Mouse (Mus musculus): ENCODE results near the gene Gm48552. TPM values are rescaled to one million over a fixed set of nuclear protein-coding genes. Genes with fewer than 3 reads are reported as not detected.

Gene Gm48552
- polyA plus RNA-seq, 1 experiment from 2014 or later: 0.82 TPM

DNA sequence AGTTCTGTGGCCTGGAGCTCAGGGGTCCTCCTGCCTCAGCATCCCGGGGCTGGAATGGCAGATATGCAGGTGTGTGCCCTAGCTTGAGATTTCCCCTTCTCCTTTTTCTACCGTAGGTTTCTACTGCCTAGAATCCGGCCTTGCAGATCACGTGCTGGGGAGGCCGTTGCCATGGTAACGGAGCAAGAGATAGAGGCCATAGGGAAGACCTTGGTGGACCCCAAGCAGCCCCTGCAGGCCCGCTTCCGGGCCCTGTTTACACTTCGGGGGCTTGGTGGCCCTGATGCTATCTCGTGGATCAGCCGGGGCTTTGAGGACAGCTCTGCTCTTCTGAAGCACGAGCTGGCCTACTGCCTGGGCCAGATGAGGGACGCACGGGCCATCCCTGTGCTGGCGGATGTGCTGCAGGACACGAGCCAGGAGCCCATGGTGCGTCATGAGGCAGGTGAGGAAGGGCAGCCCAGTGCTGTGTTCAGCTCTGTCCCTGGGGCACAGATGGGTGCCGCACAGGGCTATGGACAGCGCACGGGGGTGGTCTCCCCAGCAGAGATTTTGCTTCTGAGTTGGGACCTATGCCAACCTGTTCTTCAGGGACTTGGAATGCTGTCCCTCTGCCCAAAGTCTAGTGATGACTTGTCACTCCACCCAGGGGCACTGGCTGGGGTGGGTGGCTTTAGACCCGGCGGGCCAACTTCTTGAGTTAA lies 3.0 kb upstream of the Gm48552 start:
- Histone ChIP-seq H3K4me3 (replicated peaks; ENCODE audit: low read depth, low read length) (no peak overlapping the region), H3K9ac (ENCODE audit: low read depth, low read length) (peak overlapping the region; percentile 74; the same call in 1 of the 2 replicates), H3K4me2 (ENCODE audit: low read length) (peak overlapping the region; percentile 85), H3K4me1 (replicated peaks; ENCODE audit: insufficient read depth, low read length) (peaks cover 19% of the 10 kb centered on the region; the same call in 1 of the 2 replicates), H3K36me3 (ENCODE audit: insufficient read depth, low read length) (peaks cover 20% of the 10 kb centered on the region; the same call in 1 of the 2 replicates), H3K27ac (peak overlapping the region; percentile 90; the same call in 1 of the 2 replicates), H3K9me3 (replicated peaks; ENCODE audit: low read length) (no peaks in the 10 kb centered on the region), H3K27me3 (ENCODE audit: insufficient read depth, low read length) (no peaks in the 10 kb centered on the region)
- no peak for TF ChIP-seq CTCF (IDR thresholded peaks at IDR 0.05; ENCODE audit: low read depth)
- no peak for ATAC-seq (replicated peaks; ENCODE audit: low FRiP score, low read depth)
- WGBS: 76% methylated on average over 22 of the region's 22 CpGs
- no peak for DNase-seq (ENCODE audit: low spot score)

DNA sequence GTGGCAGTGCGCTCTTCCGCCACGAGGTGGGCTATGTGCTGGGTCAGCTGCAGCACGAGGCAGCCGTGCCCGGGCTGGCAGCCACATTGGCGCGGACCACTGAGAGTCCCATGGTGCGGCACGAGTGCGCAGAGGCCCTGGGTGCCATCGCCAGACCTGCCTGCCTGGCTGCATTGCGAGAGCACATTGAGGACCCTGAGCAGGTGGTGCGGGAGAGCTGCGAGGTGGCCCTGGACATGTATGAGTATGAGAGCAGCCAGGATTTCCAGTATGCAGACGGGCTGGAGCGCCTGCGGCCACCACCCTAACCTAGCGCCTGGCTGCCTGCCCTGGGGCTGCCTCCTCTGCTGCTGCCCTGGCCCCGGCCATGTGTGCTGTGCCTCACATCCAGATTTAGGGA lies 1.1 kb upstream of the Gm48552 start:
- Histone ChIP-seq H3K27ac (no peak overlapping the region), H3K27me3 (ENCODE audit: insufficient read depth, low read length) (no peaks in the 10 kb centered on the region), H3K9me3 (replicated peaks; ENCODE audit: low read length) (no peaks in the 10 kb centered on the region), H3K4me3 (replicated peaks; ENCODE audit: low read depth, low read length) (no peak overlapping the region), H3K9ac (ENCODE audit: low read depth, low read length) (no peak overlapping the region), H3K4me1 (replicated peaks; ENCODE audit: insufficient read depth, low read length) (peaks cover 19% of the 10 kb centered on the region; the same call in 1 of the 2 replicates), H3K36me3 (ENCODE audit: insufficient read depth, low read length) (peaks cover 20% of the 10 kb centered on the region; the same call in 1 of the 2 replicates), H3K4me2 (ENCODE audit: low read length) (no peak overlapping the region)
- TF ChIP-seq CTCF (IDR thresholded peaks at IDR 0.05; ENCODE audit: low read depth): no peak
- DNase-seq (ENCODE audit: low spot score): no peak
- no peak for ATAC-seq (replicated peaks; ENCODE audit: low FRiP score, low read depth)
- 96% methylated on average over 20 of the region's 20 CpGs for WGBS

DNA sequence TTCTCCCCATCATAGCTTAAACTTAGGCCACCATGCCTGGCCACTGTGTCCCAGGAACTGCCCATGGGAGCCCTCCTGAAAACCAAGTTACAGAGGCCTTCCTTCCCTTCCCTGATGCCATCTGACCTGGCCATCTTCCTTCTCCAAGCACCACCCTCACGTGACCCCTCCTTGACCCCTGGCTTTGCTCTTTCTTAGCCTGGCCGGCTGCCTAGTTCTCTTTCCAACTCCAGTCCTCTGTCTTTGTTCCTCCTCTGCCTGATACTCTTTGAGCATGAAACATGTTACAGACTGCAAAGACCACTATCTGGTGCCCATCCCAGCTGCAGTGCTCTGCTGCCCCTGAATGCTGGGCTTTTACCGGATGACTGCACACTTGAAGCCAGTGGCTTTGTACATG lies 568 bp downstream of the Gm48552 start:
- Histone ChIP-seq H3K4me3 (replicated peaks; ENCODE audit: low read depth, low read length) (no peak overlapping the region), H3K4me1 (replicated peaks; ENCODE audit: insufficient read depth, low read length) (peaks cover 28% of the 10 kb centered on the region), H3K9ac (ENCODE audit: low read depth, low read length) (0 out of 2 replicates have a peak overlapping the region, but pooled peaks have one; percentile 18), H3K27ac (0 out of 2 replicates have a peak overlapping the region, but pooled peaks have one; percentile 6), H3K9me3 (replicated peaks; ENCODE audit: low read length) (no peaks in the 10 kb centered on the region), H3K27me3 (ENCODE audit: insufficient read depth, low read length) (no peaks in the 10 kb centered on the region), H3K4me2 (ENCODE audit: low read length) (no peak overlapping the region), H3K36me3 (ENCODE audit: insufficient read depth, low read length) (peaks cover 20% of the 10 kb centered on the region; the same call in 1 of the 2 replicates)
- no peak for TF ChIP-seq CTCF (IDR thresholded peaks at IDR 0.05; ENCODE audit: low read depth)
- 43% methylated on average over 3 of the region's 3 CpGs for WGBS
- no peak for ATAC-seq (replicated peaks; ENCODE audit: low FRiP score, low read depth)
- DNase-seq (ENCODE audit: low spot score): no peak

DNA sequence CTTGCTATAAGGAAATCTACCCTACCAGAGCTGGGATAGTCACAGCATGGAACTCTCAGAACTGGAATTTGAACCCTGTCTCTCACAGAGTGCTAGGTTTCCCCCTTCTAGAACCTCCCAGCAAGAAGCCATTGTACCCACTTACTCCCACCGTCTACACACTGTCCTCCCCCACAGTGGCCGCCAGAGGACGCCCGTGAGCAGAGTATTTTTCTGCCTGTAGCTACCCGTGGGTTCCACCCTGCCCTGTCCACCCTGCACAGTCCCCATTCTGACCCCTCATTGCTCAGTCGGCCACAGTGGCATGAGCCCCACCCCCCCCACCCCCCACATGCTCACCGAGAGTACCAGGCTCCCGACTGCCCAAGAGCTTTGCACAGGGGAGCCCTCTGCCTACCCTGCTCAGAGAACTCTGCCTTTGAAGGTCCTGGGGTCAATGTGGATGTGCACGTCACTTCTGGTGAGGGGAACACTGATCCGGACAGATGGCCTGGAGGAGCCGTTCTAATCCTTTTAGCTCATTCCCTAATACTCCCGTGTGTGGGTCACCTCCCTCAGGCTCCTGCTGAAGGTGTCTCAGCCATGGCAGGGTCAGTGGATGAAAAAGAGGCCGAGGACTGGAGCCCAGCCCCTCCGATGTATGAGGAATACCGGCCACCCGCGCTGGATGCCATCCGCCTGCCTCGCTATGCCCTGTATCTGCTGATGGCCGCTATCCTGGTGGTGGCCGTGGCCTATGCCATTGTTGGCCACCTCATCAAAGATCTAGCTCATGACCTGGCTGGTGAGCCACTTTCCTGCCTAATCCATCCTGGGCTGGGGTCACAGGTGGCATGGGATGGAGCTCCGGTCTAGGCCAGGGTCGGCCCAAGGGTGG lies 1.2 kb downstream of the Gm48552 start:
- peaks cover 20% of the 10 kb centered on the region; the same call in 1 of the 2 replicates for H3K36me3 ChIP-seq (ENCODE audit: insufficient read depth, low read length)
- H3K4me1 ChIP-seq (replicated peaks; ENCODE audit: insufficient read depth, low read length): peaks cover 26% of the 10 kb centered on the region
- no peak overlapping the region for H3K4me2 ChIP-seq (ENCODE audit: low read length)
- no peaks in the 10 kb centered on the region for H3K9me3 ChIP-seq (replicated peaks; ENCODE audit: low read length)
- TF ChIP-seq CTCF (IDR thresholded peaks at IDR 0.05; ENCODE audit: low read depth): peak; percentile 89
- no peak overlapping the region for H3K9ac ChIP-seq (ENCODE audit: low read depth, low read length)
- DNase-seq (ENCODE audit: low spot score) (peak; percentile 73), ATAC-seq (replicated peaks; ENCODE audit: low FRiP score, low read depth) (0 out of 2 replicates have a peak, but pooled peaks have one; percentile 26)
- 55% methylated on average over 23 of the region's 23 CpGs for WGBS
- H3K4me3 ChIP-seq (replicated peaks; ENCODE audit: low read depth, low read length): no peak overlapping the region
- H3K27me3 ChIP-seq (ENCODE audit: insufficient read depth, low read length): no peaks in the 10 kb centered on the region
- 0 out of 2 replicates have a peak overlapping the region, but pooled peaks have one; percentile 6 for H3K27ac ChIP-seq

DNA sequence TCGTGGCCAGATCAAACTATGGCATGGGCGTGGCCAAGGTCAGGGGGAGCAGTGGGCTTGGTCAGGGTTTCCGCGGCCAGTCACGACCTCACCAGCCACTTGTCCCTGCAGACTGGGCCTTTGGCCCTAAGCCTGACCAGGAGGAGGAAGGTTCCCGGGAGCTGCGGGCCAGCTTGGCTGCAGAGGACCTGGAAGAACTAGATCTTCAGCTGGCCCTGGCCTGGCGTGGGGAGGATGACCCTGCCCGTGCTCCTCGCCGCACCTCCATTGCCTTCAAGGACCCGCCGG lies 1.8 kb downstream of the Gm48552 start:
- no peaks in the 10 kb centered on the region for H3K27me3 ChIP-seq (ENCODE audit: insufficient read depth, low read length)
- H3K4me2 ChIP-seq (ENCODE audit: low read length): no peak overlapping the region
- peaks cover 20% of the 10 kb centered on the region; the same call in 1 of the 2 replicates for H3K36me3 ChIP-seq (ENCODE audit: insufficient read depth, low read length)
- H3K4me1 ChIP-seq (replicated peaks; ENCODE audit: insufficient read depth, low read length): peaks cover 20% of the 10 kb centered on the region
- 88% methylated on average over 13 of the region's 13 CpGs for WGBS
- TF ChIP-seq CTCF (IDR thresholded peaks at IDR 0.05; ENCODE audit: low read depth): no peak
- no peak overlapping the region for H3K4me3 ChIP-seq (replicated peaks; ENCODE audit: low read depth, low read length)
- ATAC-seq (replicated peaks; ENCODE audit: low FRiP score, low read depth): no peak
- H3K9me3 ChIP-seq (replicated peaks; ENCODE audit: low read length): no peaks in the 10 kb centered on the region
- no peak overlapping the region for H3K9ac ChIP-seq (ENCODE audit: low read depth, low read length)
- no peak overlapping the region for H3K27ac ChIP-seq
- DNase-seq (ENCODE audit: low spot score): no peak

DNA sequence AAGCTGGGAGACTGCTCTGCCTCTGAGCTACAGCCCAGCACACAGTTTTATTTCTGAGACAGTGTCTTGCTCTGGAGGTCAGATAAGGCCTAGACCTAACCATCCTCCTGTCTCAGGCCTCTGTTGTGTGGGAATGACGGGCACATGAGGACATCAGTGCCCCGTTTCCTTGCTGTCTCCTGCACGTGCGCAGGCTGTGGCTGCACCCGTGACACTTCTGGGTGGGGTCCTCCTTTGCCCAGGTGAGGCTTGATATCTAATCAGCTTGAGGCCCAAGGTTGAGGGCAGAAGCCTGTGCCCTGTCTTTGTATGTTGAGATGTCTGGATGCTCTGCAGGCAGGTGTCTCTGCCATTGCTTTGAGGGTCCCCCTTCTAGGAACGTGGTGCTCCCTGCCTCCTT lies 3.5 kb downstream of the Gm48552 start:
- Histone ChIP-seq H3K27me3 (ENCODE audit: insufficient read depth, low read length) (no peaks in the 10 kb centered on the region), H3K4me1 (replicated peaks; ENCODE audit: insufficient read depth, low read length) (peaks cover 16% of the 10 kb centered on the region), H3K9me3 (replicated peaks; ENCODE audit: low read length) (no peaks in the 10 kb centered on the region), H3K36me3 (ENCODE audit: insufficient read depth, low read length) (peaks cover 10% of the 10 kb centered on the region; the same call in 1 of the 2 replicates), H3K4me2 (ENCODE audit: low read length) (no peak overlapping the region), H3K9ac (ENCODE audit: low read depth, low read length) (no peak overlapping the region), H3K4me3 (replicated peaks; ENCODE audit: low read depth, low read length) (no peak overlapping the region), H3K27ac (no peak overlapping the region)
- no peak for TF ChIP-seq CTCF (IDR thresholded peaks at IDR 0.05; ENCODE audit: low read depth)
- WGBS: 81% methylated on average over 6 of the region's 6 CpGs
- ATAC-seq (replicated peaks; ENCODE audit: low FRiP score, low read depth): no peak
- no peak for DNase-seq (ENCODE audit: low spot score)

All from kidney, postnatal 0 days (tissue).